Mouse (Mus musculus) forebrain, embryonic 10.5 days (tissue): ENCODE data around the gene Aamp. TPM values are rescaled to one million over a fixed set of nuclear protein-coding genes. Genes with fewer than 3 reads are reported as not detected.
A peak's percentile ranks its signal among the peaks of the same experiment; 100 is the strongest.
"Not testable (repeated sequence)": the region's sequence is repeated elsewhere in the genome, so short reads cannot be mapped to it uniquely, and the experiment has no call there.

Source experiments
- DNase-seq: peaks from one replicate; pipeline ENCODE4 v3.0.0-alpha.2; 2017; ENCODE audit warnings: low spot score; ENCODE audit errors: extremely low spot score
- H3K27ac ChIP-seq: fragments of 300-500 bp; sonication (generic); 2 replicates; pipeline ENCODE4 v1.5.1; 2016; ENCODE audit warnings: mild to moderate bottlenecking
- H3K27me3 ChIP-seq: fragments of 300-500 bp; sonication (generic); 2 replicates; pipeline ENCODE4 v1.6.1; 2016; ENCODE audit warnings: mild to moderate bottlenecking; ENCODE audit not compliant: poor library complexity, severe bottlenecking
- H3K36me3 ChIP-seq: fragments of 300-500 bp; sonication (generic); replicated peaks from 2 replicates; pipeline ENCODE4 v1.6.1; 2016; ENCODE audit warnings: mild to moderate bottlenecking, moderate library complexity
- H3K4me1 ChIP-seq: fragments of 300-500 bp; sonication (generic); 2 replicates; pipeline ENCODE4 v1.6.1; 2016
- H3K4me3 ChIP-seq: fragments of 300-500 bp; sonication (generic); 2 replicates; pipeline ENCODE4 v1.5.1; 2016; ENCODE audit warnings: mild to moderate bottlenecking, moderate library complexity
- H3K9me3 ChIP-seq: fragments of 300-500 bp; sonication (generic); 2 replicates; pipeline ENCODE4 v1.6.1; 2016; ENCODE audit warnings: mild to moderate bottlenecking, moderate library complexity
- WGBS: fragments of 180-500 bp; shearing (Covaris S2); methylation state at CpG from one replicate; pipeline ENCODE4 v1.1.7; 2016; 5-methylcytosine and 5-hydroxymethylcytosine counted together
- polyA plus RNA-seq: library from polyadenylated mRNA; unstranded; fragments of >200 nt; fragmentation: Nextera tagmentation; extraction: Ambion mirVana; gene quantifications from 2 replicates; pipeline ENCODE4 v1.2.1, GENCODE M21; 2016

Aamp gene
- polyA plus RNA-seq, 1 experiment from 2014 or later = 246 TPM

DNA sequence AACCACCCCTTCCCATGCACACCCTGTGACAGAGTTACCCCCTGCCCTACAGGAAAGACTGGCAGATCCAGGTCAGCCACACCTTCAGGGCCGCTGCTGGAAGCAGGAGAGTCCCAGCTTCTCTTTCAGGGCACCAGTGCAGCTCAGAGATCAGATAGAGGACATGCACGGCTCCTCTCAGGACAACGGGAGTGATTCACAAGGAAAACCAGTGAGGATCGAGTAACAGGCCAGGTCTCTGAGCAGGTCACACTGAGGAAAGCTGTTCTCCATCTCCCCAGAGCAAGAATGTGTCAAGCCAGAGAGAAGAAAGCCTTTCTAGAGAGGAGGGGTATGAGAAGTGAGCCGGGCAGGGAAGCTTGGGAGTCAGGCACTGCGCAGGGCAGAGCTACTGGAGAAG is 11.9 kb upstream of the Aamp start:
- Histone ChIP-seq H3K4me1 (peaks cover 23% of the 10 kb centered on the region), H3K9me3 (no peaks in the 10 kb centered on the region), H3K4me3 (no peak overlapping the region), H3K27me3 (no peaks in the 10 kb centered on the region), H3K27ac (peak overlapping the region; percentile 74), H3K36me3 (peaks cover 35% of the 10 kb centered on the region)
- DNase-seq = no peak
- WGBS = 67% methylated on average over 6 of the region's 6 CpGs

DNA sequence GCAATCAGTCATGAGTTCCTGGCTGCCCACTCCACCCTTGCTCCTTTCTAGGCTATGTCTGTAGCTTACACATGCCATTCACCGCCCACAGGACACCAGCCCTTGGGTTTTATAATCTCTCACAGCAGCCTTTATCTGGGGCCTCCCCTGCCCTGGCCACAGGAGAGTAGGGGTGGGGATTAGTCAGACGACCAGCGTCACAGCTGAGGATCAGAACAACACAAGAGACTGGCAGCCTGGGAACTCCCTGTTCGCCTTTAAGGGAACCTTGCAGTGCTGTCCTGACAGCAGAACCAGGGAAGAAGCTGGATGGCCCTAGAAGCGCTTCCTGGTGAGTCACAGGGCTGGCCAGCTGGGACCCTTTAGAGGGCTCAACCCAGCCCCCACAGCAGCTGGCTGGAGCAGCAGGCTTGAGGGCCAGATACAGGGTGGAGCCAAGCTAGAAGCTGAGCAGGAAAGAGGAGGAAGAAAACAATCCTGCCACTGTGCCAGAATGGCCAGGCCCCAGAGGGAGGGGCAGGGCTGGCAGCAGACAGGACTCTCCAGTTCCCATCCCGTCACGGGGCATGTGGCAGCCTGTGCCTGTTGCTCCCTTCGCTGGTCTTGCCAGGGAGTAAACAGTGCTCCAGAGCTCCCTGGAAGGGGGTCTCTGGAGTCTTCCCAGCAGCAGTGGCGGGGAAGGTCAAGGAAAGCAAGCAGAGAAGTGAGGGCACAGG is 11.1 kb upstream of the Aamp start:
- H3K36me3 ChIP-seq = peaks cover 43% of the 10 kb centered on the region

DNA sequence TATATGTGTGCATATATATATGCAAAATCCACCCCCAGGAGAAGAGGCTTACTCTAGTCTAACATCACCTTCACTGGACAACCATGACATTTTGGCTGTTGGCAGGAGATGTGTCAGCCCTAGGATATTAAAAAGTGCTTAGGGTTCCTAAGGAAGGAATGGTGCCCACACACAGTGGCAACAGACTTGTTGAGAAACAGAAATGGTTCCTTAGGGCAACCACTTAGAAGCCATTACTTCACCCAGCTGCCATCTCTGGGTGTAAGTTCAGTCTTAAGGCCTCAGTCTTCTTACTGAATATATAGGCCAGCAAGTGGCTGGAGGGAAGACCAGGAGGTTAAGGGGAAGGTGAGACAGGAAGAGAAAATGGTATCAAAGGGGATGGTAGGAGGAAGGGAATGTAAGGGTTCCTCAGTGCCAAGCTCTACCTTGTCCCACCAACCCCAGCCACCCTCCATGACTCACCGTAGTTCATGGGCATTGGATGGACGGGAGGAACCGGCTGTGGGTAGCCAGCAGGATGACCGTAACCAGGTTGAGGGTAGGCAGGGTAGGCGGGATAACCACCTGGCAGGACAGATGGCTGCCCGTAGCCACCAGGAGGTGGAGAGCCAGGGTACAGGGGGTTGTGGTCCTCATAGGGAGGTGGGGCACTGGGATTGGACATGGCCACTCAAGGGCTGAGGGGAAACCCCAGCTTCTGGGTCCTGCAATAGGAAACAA is 10.4 kb upstream of the Aamp start:
- H3K27me3 ChIP-seq = no peaks in the 10 kb centered on the region
- DNase-seq = no peak
- H3K4me1 ChIP-seq = peaks cover 23% of the 10 kb centered on the region
- peak overlapping the region; percentile 74 for H3K27ac ChIP-seq
- 89% methylated on average over 6 of the region's 6 CpGs for WGBS
- H3K36me3 ChIP-seq = peaks cover 50% of the 10 kb centered on the region
- no peaks in the 10 kb centered on the region for H3K9me3 ChIP-seq
- H3K4me3 ChIP-seq = peak overlapping the region; percentile 19; the same call in 1 of the 2 replicates

More for the DNA sequence above, 11.1 kb upstream of the Aamp start:
- peak overlapping the region; percentile 74 for H3K27ac ChIP-seq
- H3K9me3 ChIP-seq = no peaks in the 10 kb centered on the region
- 26% methylated on average over 9 of the region's 9 CpGs for WGBS
- peak; percentile 33 for DNase-seq
- H3K4me1 ChIP-seq = peaks cover 23% of the 10 kb centered on the region
- H3K27me3 ChIP-seq = no peaks in the 10 kb centered on the region
- peak overlapping the region; percentile 19; the same call in 1 of the 2 replicates for H3K4me3 ChIP-seq

DNA sequence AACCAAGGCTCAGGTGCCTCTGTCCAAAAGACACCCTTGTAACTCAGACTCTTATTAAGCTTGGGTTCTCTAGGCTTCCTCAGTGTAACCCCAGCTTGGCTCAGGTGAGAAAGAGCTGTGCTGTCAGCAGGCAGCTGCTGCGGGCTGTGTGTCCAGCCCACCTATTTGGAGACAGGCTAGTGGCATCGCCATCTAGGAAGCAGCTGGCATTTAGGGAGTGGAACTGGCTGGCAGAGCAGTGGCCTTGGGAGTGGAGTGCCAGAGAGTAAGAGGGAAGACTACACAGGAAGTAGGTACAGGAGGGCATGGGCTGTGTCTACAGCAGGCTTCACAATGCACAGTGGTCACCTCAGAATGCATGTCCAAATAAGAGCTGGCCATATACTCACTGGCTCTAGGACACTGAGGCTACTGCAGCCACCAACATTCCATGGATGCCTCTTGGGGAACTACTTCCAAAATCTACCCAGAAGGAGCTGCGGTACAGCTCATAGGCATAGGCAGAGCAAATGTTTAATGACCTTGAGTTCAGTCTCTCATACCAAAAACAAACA is 9.6 kb upstream of the Aamp start:
- Histone ChIP-seq H3K36me3 (peaks cover 58% of the 10 kb centered on the region), H3K27ac (no peak overlapping the region), H3K4me3 (no peak overlapping the region), H3K27me3 (no peaks in the 10 kb centered on the region), H3K4me1 (peaks cover 23% of the 10 kb centered on the region), H3K9me3 (no peaks in the 10 kb centered on the region)
- DNase-seq = no peak
- WGBS = 92% methylated on average over 3 of the region's 3 CpGs

DNA sequence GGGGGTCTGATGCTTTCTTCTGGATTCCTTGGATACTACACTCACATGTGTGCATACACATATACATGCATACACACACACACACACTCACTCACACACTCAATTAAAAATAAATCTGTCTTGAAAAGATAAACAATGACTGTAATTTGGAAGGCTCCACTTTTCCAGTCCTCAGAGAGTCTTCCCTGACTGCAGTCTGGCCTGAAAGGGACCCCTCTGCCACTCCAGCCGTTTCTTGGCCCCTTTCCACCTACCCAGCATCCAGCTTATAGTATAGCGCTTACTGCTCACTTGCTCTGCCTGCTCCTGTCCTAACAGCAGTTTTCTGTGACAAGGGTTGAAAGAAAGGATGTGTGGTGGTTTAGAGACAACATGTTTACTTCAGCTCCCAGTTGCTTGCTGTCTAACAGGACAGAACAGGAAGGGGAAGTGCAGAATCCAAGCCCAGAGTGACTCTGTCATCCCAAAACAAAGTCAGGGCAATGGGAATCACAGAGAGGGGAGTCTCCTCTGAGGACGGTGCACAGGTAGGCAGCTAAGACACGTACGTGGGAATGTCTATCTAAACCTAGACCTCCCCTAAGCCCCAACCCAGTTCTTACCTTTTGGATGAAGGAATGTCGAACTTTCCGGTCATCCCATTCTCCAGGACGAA is 8.9 kb upstream of the Aamp start:
- no peaks in the 10 kb centered on the region for H3K27me3 ChIP-seq
- H3K4me1 ChIP-seq = peaks cover 23% of the 10 kb centered on the region
- no peak overlapping the region for H3K4me3 ChIP-seq
- H3K36me3 ChIP-seq = peaks cover 65% of the 10 kb centered on the region
- no peak overlapping the region for H3K27ac ChIP-seq
- DNase-seq = no peak
- WGBS = 91% methylated on average over 8 of the region's 8 CpGs
- no peaks in the 10 kb centered on the region for H3K9me3 ChIP-seq

DNA sequence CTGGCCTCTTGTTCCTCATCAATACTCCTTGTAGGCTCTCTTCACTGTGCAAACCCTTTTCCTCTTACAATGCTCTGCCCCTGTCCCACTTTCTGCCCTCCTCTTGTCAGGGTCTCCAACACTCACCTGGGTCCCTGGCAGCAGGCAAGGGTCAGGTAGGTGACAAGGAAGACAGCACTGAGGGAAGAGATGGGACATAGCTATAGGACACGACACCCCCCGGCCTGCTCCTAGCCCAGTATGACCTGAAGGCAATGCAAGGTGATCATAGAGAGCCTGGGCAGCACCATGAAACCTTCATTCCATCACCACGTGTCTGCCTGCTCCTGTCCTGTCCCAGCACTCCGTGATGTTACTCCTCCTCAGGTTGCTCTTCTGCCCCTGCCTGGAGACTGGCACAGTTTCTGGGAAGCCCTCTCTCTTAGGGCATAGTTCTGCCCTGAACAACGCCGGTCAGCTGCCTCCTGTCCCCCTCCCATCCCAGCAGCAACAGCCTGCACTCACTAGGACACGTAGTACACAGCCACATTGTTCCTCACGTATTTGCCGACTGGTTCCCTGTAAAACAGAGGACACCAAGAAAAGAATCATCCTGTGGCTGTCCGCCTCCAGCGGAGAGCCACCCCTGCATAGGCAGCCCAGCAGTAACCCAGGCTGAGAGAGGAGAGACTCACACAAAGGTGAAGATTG is 7.9 kb upstream of the Aamp start:
- peaks cover 23% of the 10 kb centered on the region for H3K4me1 ChIP-seq
- H3K36me3 ChIP-seq = peaks cover 67% of the 10 kb centered on the region
- DNase-seq = no peak
- WGBS = 90% methylated on average over 11 of the region's 11 CpGs
- H3K27me3 ChIP-seq = no peaks in the 10 kb centered on the region
- no peaks in the 10 kb centered on the region for H3K9me3 ChIP-seq
- no peak overlapping the region for H3K27ac ChIP-seq
- H3K4me3 ChIP-seq = no peak overlapping the region

DNA sequence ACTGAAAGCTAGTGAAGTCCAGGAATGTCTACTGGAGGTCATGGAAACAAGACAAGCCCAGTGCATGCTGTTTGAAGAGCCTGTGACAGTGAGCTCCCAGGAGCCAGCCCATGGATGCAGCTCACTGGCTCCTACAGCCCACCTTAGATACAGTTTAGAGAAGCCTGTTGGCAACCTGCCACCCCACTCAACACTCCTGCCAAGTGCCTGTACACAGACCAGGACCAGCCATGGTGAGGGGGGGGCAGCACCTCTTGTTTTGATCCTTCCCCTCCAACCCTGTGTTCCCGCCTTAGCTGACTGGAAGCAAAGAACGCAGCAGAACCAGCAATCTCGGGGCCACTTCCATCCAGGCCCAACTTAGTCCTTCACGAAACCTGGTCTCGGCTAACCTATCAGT is 5.6 kb upstream of the Aamp start:
- Histone ChIP-seq H3K9me3 (no peaks in the 10 kb centered on the region), H3K27ac (no peak overlapping the region), H3K4me3 (no peak overlapping the region), H3K4me1 (peaks cover 19% of the 10 kb centered on the region), H3K27me3 (no peaks in the 10 kb centered on the region), H3K36me3 (peaks cover 59% of the 10 kb centered on the region)
- 92% methylated on average over 5 of the region's 5 CpGs for WGBS
- no peak for DNase-seq

DNA sequence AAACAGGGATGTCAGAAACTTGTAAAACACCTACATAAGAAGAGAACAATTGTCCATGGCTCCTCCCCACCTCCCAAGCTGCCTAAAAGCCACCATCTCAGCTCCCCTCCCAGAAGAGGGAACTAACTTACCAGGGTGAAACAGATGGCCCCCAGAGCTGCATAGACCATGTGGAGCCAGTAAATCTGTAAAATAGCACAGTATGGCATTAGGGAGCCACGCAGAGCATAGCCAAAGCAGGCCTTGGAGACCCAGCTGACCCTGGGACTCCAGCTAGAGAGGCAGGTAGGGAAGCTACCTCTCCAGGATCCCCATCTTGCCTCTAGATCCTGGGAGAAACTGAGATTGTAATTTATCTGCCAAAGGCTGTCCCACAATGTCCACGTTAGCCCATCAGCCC is 5.2 kb upstream of the Aamp start:
- H3K36me3 ChIP-seq = peaks cover 59% of the 10 kb centered on the region

DNA sequence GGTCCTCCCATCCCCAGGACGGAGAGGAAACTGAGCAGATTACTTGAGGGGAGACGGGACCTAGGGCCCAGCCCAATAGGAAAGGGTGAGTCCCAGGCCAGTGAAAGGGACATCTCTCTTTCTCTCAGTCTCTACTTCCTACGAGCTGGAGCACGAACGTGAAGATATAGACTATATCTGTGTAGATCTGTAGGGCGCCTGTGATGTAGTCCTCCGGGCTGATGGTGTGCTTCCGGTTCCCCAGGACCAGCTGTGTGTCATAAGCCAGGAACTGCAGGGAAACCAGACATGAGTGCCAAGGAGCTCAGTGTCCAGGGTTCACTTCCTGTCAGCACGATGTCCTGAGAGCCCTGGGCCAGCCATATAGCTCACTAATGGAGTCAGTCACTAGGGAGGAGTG is 4.7 kb upstream of the Aamp start:
- H3K27ac ChIP-seq = no peak overlapping the region
- H3K36me3 ChIP-seq = peaks cover 58% of the 10 kb centered on the region
- peaks cover 14% of the 10 kb centered on the region for H3K4me1 ChIP-seq
- H3K27me3 ChIP-seq = no peaks in the 10 kb centered on the region
- no peak for DNase-seq
- 94% methylated on average over 9 of the region's 9 CpGs for WGBS
- no peaks in the 10 kb centered on the region for H3K9me3 ChIP-seq
- no peak overlapping the region for H3K4me3 ChIP-seq

More for the DNA sequence above, 5.2 kb upstream of the Aamp start:
- Histone ChIP-seq H3K4me1 (peaks cover 15% of the 10 kb centered on the region), H3K27me3 (no peaks in the 10 kb centered on the region), H3K4me3 (no peak overlapping the region), H3K27ac (no peak overlapping the region), H3K9me3 (no peaks in the 10 kb centered on the region)
- no peak for DNase-seq
- WGBS = 92% methylated on average over 2 of the region's 2 CpGs

DNA sequence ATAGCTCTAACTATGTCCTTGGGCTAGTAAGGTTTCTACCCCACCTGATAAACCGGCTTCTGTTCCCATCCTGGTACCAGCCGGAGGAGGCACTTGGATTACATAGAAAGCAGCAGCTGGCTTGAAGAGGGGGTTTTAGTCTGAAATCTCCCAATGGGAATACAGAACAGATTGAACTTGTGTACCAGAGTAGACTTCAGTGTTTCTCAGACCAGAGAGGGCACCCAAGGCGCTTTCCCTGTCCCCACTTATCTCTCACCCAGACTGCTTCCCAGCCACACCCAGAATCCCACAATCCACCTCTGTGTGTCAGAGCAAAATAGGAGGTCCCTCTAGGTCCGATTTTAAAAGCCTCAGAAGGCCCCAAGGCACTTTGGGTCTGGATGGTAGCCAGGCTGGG is 3.8 kb upstream of the Aamp start:
- Histone ChIP-seq H3K36me3 (peaks cover 50% of the 10 kb centered on the region), H3K4me3 (no peak overlapping the region), H3K27me3 (no peaks in the 10 kb centered on the region), H3K27ac (no peak overlapping the region), H3K9me3 (no peaks in the 10 kb centered on the region), H3K4me1 (peaks cover 20% of the 10 kb centered on the region)
- no peak for DNase-seq
- WGBS = 87% methylated on average over 4 of the region's 4 CpGs

DNA sequence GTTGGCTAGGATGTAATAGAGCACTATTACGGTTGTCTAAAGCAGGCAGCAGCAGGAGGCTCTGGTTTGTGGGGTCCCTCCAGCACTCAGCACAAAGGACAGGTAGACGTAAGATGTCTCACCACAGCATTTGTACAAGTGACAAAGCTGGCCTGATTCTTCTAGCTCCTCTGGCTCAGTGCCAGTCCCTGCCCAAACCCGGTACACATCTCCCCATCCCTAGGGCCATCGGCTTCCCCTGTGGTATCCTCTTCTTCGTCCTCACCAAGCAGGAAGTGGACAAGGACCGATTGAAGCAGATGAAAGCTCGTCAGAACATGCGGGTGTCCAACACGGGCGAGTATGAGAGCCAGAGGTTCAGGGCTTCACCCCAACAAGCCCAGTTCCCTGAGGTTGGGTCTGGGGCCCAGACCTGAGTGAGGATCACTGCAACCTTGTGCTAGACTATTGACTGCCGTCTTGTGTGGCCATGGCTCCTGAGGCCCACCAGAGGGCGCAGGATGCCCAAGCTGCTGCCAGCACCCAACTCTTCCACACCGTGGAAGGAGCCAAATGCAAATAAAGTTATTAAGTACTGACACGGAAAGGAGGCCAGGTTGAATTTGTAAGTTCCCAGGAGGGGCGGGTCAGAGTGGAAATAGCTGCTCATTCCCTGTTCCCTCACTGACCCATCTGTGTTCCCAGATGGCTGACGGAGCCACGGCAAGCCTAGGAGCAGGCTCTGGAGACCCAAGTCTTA is 2.5 kb upstream of the Aamp start:
- DNase-seq, H3K9me3 ChIP-seq, H3K27ac ChIP-seq, H3K4me3 ChIP-seq, H3K27me3 ChIP-seq: not testable (repeated sequence)
- WGBS = 63% methylated on average over 16 of the region's 17 CpGs
- H3K4me1 ChIP-seq = peaks cover 29% of the 10 kb centered on the region
- peaks cover 52% of the 10 kb centered on the region for H3K36me3 ChIP-seq
